Mouse (Mus musculus): ENCODE results near the gene Chkb.

DNA sequence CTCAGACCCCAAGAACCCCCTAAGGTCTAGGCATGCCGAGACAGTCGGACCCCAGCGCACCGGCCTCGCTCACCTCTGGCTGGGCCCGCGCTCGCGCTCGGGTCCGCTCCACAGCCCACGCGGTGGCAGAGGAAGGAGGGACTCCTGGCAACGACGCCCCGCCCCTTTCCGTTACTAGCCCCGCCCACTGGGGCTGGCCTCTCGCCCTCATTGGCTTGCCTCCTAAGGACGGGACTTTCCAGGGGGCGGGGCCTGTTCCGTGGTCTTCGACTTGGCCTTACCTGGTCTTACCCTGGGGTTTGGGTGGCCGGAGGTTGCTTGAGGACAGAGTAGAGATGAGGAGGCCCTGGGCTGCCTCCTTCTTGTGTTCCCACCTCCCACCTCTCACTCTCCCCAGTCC lies 19.6 kb downstream of the Chkb start, which contains the start of gene Syce3:
- TF ChIP-seq GATA1 (IDR thresholded peaks at IDR 0.05; ENCODE audit: borderline replicate concordance, low read length) (no peak), FLI1 (IDR thresholded peaks at IDR 0.05; ENCODE audit: low read length) (no peak)
